Mouse (Mus musculus) small intestine, adult 2 months (tissue): ENCODE data around the gene Mfn1.

Experiments used
- CTCF ChIP-seq: fragments of 200-500 bp; IDR thresholded peaks from 2 replicates; pipeline ENCODE4 v1.5.1; 2012; ENCODE audit warnings: low read depth, mild to moderate bottlenecking, control low read depth, inconsistent platforms, low read length, moderate library complexity, mixed read lengths; ENCODE audit not compliant: insufficient replicate concordance, insufficient read length; ENCODE audit errors: extremely low read depth
- POLR2A ChIP-seq: fragments of 200-500 bp; IDR thresholded peaks from 2 replicates; pipeline ENCODE4 v1.6.1; 2012; ENCODE audit warnings: low read depth, mild to moderate bottlenecking, control low read depth, inconsistent platforms, low read length, moderate library complexity

GRCm38 (mm10) chr3:32513528-32513927, 15.7 kb upstream of the Mfn1 start:
- TF ChIP-seq CTCF (no peak), POLR2A (no peak)
